Mouse (Mus musculus) liver, embryonic 15.5 days (tissue): ENCODE data around the gene Gtf2e1. TPM values are rescaled to one million over a fixed set of nuclear protein-coding genes. Genes with fewer than 3 reads are reported as not detected.

Experiments used
- ATAC-seq: fragments of 200-750 bp; cut with Nextera tagmentation; 2 replicates; pipeline ENCODE4 v1.8.0; 2017; ENCODE audit warnings: moderate number of reproducible peaks, mild to moderate bottlenecking, moderate library complexity; ENCODE audit not compliant: insufficient read depth
- H3K27ac ChIP-seq: fragments of 300-500 bp; sonication (generic); replicated peaks from 2 replicates; pipeline ENCODE4 v1.5.1; 2015; ENCODE audit warnings: mild to moderate bottlenecking, inconsistent platforms
- H3K27me3 ChIP-seq: fragments of 300-500 bp; sonication (generic); 2 replicates; pipeline ENCODE4 v1.6.1; 2015; ENCODE audit warnings: mild to moderate bottlenecking, inconsistent platforms
- H3K36me3 ChIP-seq: fragments of 300-500 bp; sonication (generic); replicated peaks from 2 replicates; pipeline ENCODE4 v1.6.1; 2015; ENCODE audit warnings: moderate library complexity, mild to moderate bottlenecking, inconsistent platforms
- H3K4me1 ChIP-seq: fragments of 300-500 bp; sonication (generic); replicated peaks from 2 replicates; pipeline ENCODE4 v1.6.1; 2015; ENCODE audit warnings: inconsistent platforms
- H3K4me2 ChIP-seq: fragments of 300-500 bp; sonication (generic); 2 replicates; pipeline ENCODE4 v1.6.1; 2015; ENCODE audit warnings: moderate library complexity, mild to moderate bottlenecking, inconsistent platforms
- H3K4me3 ChIP-seq: fragments of 300-500 bp; sonication (generic); replicated peaks from 2 replicates; pipeline ENCODE4 v1.5.1; 2015; ENCODE audit warnings: mild to moderate bottlenecking, inconsistent platforms
- H3K9ac ChIP-seq: fragments of 300-500 bp; sonication (generic); 2 replicates; pipeline ENCODE4 v1.6.1; 2015; ENCODE audit warnings: moderate library complexity, mild to moderate bottlenecking, inconsistent platforms
- H3K9me3 ChIP-seq: fragments of 300-500 bp; sonication (generic); replicated peaks from 2 replicates; pipeline ENCODE4 v1.6.1; 2016; ENCODE audit warnings: inconsistent platforms
- WGBS: fragments of 180-500 bp; shearing (Covaris S2); methylation state at CpG from one replicate; pipeline ENCODE4 v1.1.7; 2015; ENCODE audit warnings: mixed read lengths; ENCODE audit not compliant: insufficient replicate concordance; 5-methylcytosine and 5-hydroxymethylcytosine counted together
- polyA plus RNA-seq: library from polyadenylated mRNA; unstranded; fragments of >200 nt; fragmentation: Nextera tagmentation; extraction: Ambion mirVana; gene quantifications from 2 replicates; pipeline ENCODE4 v1.2.1, GENCODE M21; 2015

The Gtf2e1 gene
- polyA plus RNA-seq, 1 experiment from 2014 or later = 7.6 TPM

DNA sequence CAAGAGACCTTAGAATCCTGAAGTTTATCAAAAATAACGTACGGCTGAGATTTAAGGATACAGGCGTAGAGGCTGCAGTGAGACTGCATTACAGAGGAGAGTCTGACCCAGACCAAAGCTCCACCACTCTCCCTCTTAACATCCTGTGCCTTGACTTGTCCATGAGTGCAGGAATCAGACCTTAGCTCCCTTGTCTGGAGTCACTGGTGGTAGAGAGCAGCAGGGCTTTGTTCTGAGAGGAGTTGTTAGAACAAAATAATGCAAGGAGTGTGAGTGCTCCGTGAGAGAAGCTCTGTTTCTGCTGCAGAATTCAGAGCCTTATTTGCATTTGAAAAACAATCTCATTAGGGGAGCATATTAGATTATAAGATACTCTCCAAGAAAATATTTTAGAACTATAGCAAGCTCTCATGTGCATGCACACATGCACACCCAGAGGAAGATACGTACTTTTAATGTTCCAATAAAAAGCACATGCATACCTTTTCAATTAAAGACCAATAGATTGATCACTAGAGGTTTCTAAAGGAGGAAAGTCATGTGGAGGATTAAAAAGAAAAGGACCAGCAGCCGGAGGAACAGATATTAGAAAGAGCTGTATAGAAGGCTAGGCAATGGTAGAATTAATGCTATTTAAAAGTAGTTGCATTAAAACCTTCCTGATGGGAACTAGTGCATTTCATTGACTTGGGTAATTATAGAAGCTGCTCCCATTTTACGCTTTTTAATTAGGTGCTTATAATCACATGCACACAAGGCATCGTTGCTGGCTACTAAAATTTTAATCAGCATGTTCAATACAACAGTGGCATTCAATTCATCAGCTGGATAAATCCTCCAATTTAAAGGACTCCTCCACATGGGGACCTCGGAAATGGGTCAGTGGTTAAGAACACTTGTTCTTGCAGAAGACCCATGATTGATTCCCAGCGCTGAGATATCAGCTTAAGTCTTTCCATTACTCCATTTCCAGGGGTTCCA, 61.0 kb downstream of the Gtf2e1 start:
- Histone ChIP-seq H3K4me1 (no peaks in the 10 kb centered on the region), H3K9ac (no peak overlapping the region), H3K4me3 (no peak overlapping the region), H3K36me3 (no peaks in the 10 kb centered on the region), H3K27ac (no peak overlapping the region), H3K9me3 (no peaks in the 10 kb centered on the region), H3K4me2 (no peak overlapping the region), H3K27me3 (no peaks in the 10 kb centered on the region)
- WGBS = 66% methylated on average over 10 of the region's 10 CpGs
- ATAC-seq = no peak

DNA sequence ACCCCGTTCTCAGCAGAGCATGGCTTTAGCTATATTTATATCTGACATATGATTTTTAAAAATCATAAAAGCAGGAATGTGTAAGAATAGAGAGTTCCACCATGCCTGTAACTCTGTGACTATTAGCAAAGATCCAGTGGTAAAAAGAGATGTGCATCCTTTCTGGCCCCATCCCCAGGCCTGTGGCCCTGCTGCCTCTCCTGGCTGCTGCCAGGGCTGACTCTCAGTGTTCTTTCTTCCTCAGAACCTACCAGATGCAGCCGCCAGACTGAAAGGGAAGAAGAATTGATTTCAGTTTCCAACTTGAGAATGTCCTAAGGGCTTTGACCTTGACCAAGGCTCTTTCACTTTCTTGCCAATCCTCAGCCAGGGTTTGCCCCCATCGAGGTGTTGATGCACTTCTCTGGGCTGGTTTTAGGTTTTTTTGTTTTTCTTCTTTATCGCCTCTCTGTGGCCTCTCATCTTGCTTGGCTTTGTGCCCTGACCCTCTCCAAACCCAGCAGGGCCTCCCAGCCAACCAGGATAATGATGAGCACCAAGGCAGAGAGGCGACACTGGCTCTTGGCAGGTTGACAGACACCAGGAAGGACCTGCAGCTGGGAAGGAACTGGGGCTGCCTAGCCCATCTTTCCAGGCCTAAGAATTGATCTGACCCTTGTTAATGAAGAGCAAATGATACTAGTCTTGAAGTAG, 66.8 kb downstream of the Gtf2e1 start:
- no peaks in the 10 kb centered on the region for H3K9me3 ChIP-seq
- WGBS = 42% methylated on average over 5 of the region's 5 CpGs

DNA sequence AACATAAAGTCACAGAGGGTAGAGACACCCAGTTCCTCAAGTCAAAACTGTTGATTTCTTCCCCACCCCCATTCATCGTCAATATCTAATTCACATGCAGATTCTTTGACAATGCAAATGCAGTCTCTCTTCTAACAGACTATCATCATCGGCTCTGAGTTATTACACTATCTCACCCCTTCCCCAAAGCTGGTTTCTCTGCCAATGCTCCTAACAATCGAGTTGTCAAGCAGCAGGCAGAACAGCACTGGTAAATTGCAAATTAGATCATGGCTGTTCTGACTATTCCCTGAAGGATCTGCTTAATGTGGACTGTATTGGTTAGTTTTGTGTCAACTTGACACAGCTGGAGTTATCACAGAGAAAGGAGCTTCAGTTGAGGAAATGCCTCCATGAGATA, 70.0 kb downstream of the Gtf2e1 start:
- no peak overlapping the region for H3K27ac ChIP-seq
- no peaks in the 10 kb centered on the region for H3K36me3 ChIP-seq
- 59% methylated on average over 3 of the region's 3 CpGs for WGBS
- ATAC-seq = no peak
- no peaks in the 10 kb centered on the region for H3K9me3 ChIP-seq
- H3K4me3 ChIP-seq = no peak overlapping the region
- H3K4me2 ChIP-seq = no peak overlapping the region
- H3K9ac ChIP-seq = no peak overlapping the region
- no peaks in the 10 kb centered on the region for H3K4me1 ChIP-seq
- no peaks in the 10 kb centered on the region for H3K27me3 ChIP-seq

More for the DNA sequence above, 66.8 kb downstream of the Gtf2e1 start:
- Histone ChIP-seq H3K27ac (no peak overlapping the region), H3K4me3 (no peak overlapping the region), H3K4me1 (no peaks in the 10 kb centered on the region), H3K27me3 (no peaks in the 10 kb centered on the region), H3K36me3 (no peaks in the 10 kb centered on the region), H3K9ac (no peak overlapping the region), H3K4me2 (no peak overlapping the region)
- ATAC-seq = no peak

DNA sequence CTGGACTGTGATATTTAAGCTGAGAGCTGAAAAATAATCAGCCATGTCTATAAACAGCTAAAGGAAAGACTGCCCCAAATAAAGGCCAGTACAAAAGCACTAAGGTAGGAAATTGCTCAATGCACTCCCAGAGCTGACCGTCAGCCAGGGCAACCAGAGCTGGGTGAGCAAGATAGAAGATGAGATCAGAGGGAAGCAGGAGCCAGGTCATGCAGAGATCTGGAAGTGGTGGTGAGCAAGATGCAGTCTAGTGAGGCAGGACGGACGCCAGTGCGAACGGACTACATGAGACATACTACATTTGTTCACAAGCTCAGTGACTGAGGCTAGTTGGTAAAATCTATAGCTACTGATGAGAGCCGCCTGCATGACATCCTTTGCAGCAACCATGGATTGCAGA, 75.6 kb downstream of the Gtf2e1 start:
- 65% methylated on average over 6 of the region's 6 CpGs for WGBS
- H3K4me1 ChIP-seq = no peaks in the 10 kb centered on the region
- H3K27ac ChIP-seq = no peak overlapping the region
- H3K9me3 ChIP-seq = no peaks in the 10 kb centered on the region
- no peaks in the 10 kb centered on the region for H3K36me3 ChIP-seq
- H3K4me2 ChIP-seq = no peak overlapping the region
- no peak for ATAC-seq
- H3K9ac ChIP-seq = no peak overlapping the region
- H3K27me3 ChIP-seq = no peaks in the 10 kb centered on the region
- no peak overlapping the region for H3K4me3 ChIP-seq

DNA sequence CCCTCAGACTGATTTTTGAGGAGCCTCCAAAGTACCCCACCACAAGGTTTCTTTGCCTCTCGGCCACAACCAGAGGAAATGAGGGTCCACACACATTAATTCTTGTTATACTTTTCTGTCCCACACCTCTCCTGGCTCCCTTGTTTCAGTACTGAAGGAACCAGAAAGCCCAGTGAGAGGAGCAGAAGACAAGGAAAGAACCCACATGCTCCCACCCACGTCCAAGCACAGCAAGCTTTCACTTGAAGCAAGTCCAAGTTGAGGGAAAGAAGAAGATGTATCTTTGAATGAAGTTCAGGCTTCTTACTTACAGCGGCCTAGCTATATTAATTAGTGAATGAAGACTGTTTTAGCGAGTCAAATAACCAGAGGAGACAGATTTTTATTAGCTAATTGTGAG, 76.7 kb downstream of the Gtf2e1 start:
- Histone ChIP-seq H3K4me3 (no peak overlapping the region), H3K27ac (no peak overlapping the region), H3K36me3 (no peaks in the 10 kb centered on the region), H3K27me3 (no peaks in the 10 kb centered on the region), H3K9me3 (no peaks in the 10 kb centered on the region), H3K4me2 (no peak overlapping the region), H3K4me1 (no peaks in the 10 kb centered on the region), H3K9ac (no peak overlapping the region)
- ATAC-seq = no peak
- WGBS = 41% methylated on average over 4 of the region's 4 CpGs

DNA sequence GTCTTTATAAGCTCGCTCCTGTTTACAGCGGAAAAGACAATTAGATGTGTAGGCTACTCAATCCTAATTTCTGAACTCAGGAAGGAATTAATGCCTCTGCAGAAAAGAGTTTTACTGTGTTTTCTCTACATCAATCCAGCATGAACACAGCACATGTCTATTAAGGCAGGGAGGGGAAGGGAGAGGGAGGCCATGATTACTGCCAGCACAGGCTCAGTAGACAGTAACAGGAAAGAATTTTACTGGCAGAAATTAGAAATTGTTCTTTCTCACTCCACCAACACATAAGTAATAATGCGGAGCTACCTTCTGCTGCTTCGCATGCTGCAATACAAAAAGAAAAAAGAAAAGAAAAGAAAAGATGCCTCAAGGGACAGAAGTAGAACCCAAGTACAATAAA, 78.0 kb downstream of the Gtf2e1 start:
- Histone ChIP-seq H3K27me3 (no peaks in the 10 kb centered on the region), H3K4me1 (no peaks in the 10 kb centered on the region), H3K36me3 (no peaks in the 10 kb centered on the region), H3K4me3 (no peak overlapping the region), H3K9me3 (no peaks in the 10 kb centered on the region), H3K27ac (no peak overlapping the region), H3K9ac (no peak overlapping the region), H3K4me2 (no peak overlapping the region)
- 64% methylated on average over 4 of the region's 4 CpGs for WGBS
- ATAC-seq = no peak

Other genes starting within 250 kb of the Gtf2e1 start
- 0.03 TPM in 1 of 2 replicates, not detected in the other for gene Stxbp5l, start 154.8 kb downstream of the Gtf2e1 start, polyA plus RNA-seq
- 12.8 and 13.7 TPM in 2 replicates for gene Rabl3, start 96 bp upstream of the Gtf2e1 start, polyA plus RNA-seq
- gene Hgd, start 40.4 kb upstream of the Gtf2e1 start, polyA plus RNA-seq = 42.0 and 46.9 TPM in 2 replicates
- gene Ndufb4, start 114.7 kb upstream of the Gtf2e1 start, polyA plus RNA-seq = 21.5 and 31.8 TPM in 2 replicates
- 18.7 and 18.8 TPM in 2 replicates for gene Fstl1, start 237.1 kb upstream of the Gtf2e1 start, polyA plus RNA-seq